Mouse (Mus musculus): ENCODE results near the gene Ovch2. TPM values are rescaled to one million over a fixed set of nuclear protein-coding genes. Genes with fewer than 3 reads are reported as not detected.

Gene Ovch2
- not detected in 2 replicates for polyA plus RNA-seq (2012; rRNA removed)

DNA sequence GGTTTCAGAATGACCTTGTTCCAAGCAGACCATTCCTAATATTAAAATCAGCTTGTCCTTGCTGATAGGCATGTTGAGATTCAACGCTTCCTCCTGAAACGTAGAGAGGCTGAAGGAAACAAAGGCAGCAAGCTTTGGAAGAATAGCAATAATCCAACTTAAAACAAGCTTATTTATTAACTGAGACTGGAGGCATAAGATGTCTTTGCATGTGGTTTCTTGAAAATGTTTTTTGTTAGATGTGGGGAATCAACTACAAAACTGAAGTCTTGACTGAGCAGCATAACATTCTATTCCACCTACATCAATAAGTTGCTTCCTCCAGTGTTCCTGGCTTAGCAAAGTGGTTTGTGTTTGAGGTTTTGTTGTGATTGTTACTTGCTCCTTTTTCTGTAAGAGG is at the start of gene Ovch2:
Gene Ovch2 (minus strand): TSS at position 101 of the 400 bp plus-strand sequence.

DNA sequence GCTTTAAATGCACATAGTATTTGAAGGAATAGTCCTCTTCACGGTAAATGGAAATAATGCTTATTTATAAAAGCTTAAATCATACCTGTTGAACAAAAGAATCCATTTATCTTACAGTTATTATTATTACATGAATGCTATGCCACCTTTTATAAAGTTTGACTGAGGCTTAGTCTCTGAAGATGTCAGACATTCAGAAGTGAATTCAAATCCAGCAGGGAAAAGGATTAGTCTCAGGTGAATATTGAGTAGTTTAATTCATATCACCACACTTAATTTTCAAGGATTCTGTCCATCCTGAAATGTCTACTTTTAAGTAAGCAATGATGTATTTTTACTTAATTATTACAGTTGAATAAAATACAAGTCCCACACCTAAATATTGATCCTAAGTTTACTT is 46.4 kb upstream of the Ovch2 start, which contains the start of gene Olfr470:
Gene Olfr470 (minus strand): TSS at position 101 of the 400 bp plus-strand sequence.

DNA sequence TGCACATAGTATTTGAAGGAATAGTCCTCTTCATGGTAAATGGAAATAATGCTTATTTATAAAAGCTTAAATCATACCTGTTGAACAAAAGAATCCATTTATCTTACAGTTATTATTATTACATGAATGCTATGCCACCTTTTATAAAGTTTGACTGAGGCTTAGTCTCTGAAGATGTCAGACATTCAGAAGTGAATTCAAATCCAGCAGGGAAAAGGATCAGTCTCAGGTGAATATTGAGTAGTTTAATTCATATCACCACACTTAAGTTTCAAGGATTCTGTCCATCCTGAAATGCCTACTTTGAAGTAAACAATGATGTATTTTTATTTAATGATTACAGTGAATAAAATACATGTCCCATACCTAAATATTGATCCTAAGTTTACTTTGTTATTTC is 24.4 kb upstream of the Ovch2 start, which contains the start of gene Olfr469:
Gene Olfr469 (minus strand): TSS at position 101 of the 400 bp plus-strand sequence.

DNA sequence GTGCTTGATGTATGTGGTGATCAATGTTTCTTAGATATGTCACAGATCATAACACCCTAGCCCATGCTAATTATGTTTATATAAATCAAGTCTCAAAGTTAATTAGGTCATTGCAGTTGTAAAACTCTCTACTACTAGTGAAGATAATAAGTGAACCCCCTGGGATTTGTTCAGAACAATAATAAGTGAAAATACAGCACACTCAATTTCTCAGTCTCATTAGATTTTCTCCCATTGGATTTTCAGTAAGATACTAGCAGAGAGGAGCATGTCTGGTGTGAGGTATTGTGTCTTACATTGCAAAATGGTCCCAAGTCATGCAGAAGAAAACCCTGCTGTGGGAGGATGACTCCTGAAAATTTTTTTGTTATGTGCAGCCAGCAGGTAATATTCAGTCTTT is 11.0 kb upstream of the Ovch2 start, which contains the start of gene Olfr467:
Gene Olfr467 (plus strand): TSS at position 301 of the 400 bp plus-strand sequence.

DNA sequence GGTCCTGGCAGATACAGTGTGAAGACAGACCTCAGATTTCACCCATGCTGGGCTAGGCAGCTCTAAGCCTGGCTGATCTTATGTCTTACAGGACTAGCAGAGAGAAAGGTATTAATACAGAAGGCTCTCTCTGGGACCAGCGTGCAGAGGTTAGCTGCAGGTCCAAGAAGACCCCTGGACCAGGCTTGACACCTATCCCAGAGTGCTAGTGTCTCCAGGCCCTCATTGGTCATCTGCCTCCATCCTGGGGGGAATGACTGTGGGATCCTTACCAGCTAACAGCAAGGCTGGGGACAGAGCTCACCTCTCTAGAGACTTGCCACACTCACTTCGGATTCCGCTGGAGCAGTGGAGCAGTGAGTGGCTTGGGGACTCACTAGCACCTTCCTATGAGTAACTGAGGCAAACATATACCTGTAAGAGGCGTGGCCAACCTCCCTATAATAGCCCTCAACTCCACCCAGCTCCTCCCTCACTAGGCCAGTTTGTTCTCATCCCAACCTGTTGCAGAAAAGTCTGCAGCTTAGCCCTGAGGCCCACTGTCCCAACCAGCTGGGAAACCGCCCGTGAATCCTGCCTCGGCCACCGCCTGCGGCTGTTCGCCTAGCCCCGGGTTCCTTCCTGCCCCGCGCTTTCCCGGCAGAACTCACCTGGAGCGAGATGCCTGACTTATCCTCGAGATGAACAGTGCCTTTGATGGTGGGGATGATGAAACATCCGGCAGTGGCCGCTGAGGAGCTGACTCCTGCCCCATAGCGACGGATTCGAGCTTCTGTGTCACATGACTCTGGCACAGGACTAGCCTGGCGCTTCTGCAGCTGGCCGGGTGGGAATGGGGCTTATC is 43.5 kb downstream of the Ovch2 start, which contains the start of gene Cyb5r2:
Gene Cyb5r2 (minus strand): TSS at position 725 of the 844 bp plus-strand sequence.

Other genes starting within 250 kb of the Ovch2 start
- 6.6 and 6.8 TPM in 2 replicates for gene Olfml1, start 233.8 kb downstream of the Ovch2 start, polyA plus RNA-seq (2012; rRNA removed)
- 8.7 and 9.2 TPM in 2 replicates for gene Ppfibp2, start 206.0 kb downstream of the Ovch2 start, polyA plus RNA-seq (2012; rRNA removed)
- not detected in 2 replicates for gene 5330417H12Rik, start 176.0 kb downstream of the Ovch2 start, polyA plus RNA-seq (2012; rRNA removed)
- gene Cyb5r2, start 43.2 kb downstream of the Ovch2 start, polyA plus RNA-seq (2012; rRNA removed) = 0.14 and 0.15 TPM in 2 replicates
- gene Olfr467, start 11.1 kb upstream of the Ovch2 start, polyA plus RNA-seq (2012; rRNA removed) = not detected in 2 replicates
- not detected in 2 replicates for gene Olfr469, start 24.3 kb upstream of the Ovch2 start, polyA plus RNA-seq (2012; rRNA removed)
- gene Olfr470, start 46.3 kb upstream of the Ovch2 start, polyA plus RNA-seq (2012; rRNA removed) = not detected in 2 replicates
- not detected in 2 replicates for gene Olfr472, start 96.7 kb upstream of the Ovch2 start, polyA plus RNA-seq (2012; rRNA removed)
- not detected in 2 replicates for gene Olfr473, start 129.2 kb upstream of the Ovch2 start, polyA plus RNA-seq (2012; rRNA removed)
- gene Olfr474, start 153.4 kb upstream of the Ovch2 start, polyA plus RNA-seq (2012; rRNA removed) = not detected in 2 replicates
- not detected in 2 replicates for gene Olfr476, start 163.6 kb upstream of the Ovch2 start, polyA plus RNA-seq (2012; rRNA removed)
- gene Olfr477, start 185.5 kb upstream of the Ovch2 start, polyA plus RNA-seq (2012; rRNA removed) = not detected in 2 replicates
- not detected in 2 replicates for gene Olfr478, start 232.8 kb upstream of the Ovch2 start, polyA plus RNA-seq (2012; rRNA removed)
- gene Olfr479, start 249.5 kb upstream of the Ovch2 start, polyA plus RNA-seq (2012; rRNA removed) = not detected in 2 replicates

Measured in ovary, adult 2 months (tissue).